22 mouse cellular contexts compared by ENCODE assay signal in the genomic region with DNA sequence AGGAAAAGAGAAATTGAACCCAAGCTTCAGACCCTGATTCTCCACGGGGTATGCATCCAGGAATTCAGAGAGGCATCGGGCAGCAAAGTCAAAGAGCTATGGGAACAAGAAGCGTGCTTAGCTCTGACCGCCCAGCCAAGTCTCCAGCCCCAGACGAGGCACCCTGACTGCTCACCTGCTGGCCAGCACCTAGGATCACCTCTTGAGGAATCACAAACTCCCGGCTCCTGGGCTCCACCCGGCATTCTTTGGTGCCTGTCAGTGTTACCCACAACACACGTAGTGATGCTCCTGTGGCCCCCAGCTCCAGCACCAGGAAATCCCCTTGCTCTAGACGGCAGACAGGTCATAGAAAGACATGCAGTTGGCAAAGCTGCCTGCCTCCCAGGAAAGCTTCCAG.
"Had no signal": no experiment of that assay in that cellular context is flagged by ENCODE, and none has a peak within 500 bp of the region (broad histone marks: within the 10 kb centered on the region; RNA-seq: fewer than 3 reads in every experiment).

No protein-coding gene starts in this region.

- H3K9me3 ChIP-seq: limb, embryonic 10.5 days; limb, embryonic 13.5 days; liver, embryonic 12.5 days; liver, embryonic 15.5 days; lung, embryonic 15.5 days; megakaryocyte, embryonic 14.5 days; midbrain, embryonic 12.5 days; midbrain, embryonic 15.5 days had no signal

- H3K36me3 ChIP-seq: limb, embryonic 10.5 days; limb, embryonic 13.5 days; liver, embryonic 12.5 days; liver, embryonic 15.5 days; lung, embryonic 15.5 days; midbrain, embryonic 12.5 days; midbrain, embryonic 15.5 days had no signal

- DNase-seq: kidney, adult 18-20 months; kidney, adult 9 months; kidney, postnatal 14 days; kidney, postnatal 4 days; liver; lung, adult 18-20 months; lung, postnatal 10 days; lung, postnatal 36 days; right cerebral cortex, adult 18-20 months; right cerebral cortex, postnatal 14 days; right cerebral cortex, postnatal 4 days; thymus, adult 18-20 months; thymus, postnatal 36 days had no signal

- H3K27ac ChIP-seq: limb, embryonic 10.5 days; limb, embryonic 13.5 days; liver, embryonic 12.5 days; liver, embryonic 15.5 days; lung, embryonic 15.5 days; midbrain, embryonic 12.5 days; midbrain, embryonic 15.5 days; stomach, postnatal 0 days had no signal

- ATAC-seq: liver, embryonic 12.5 days; midbrain, embryonic 15.5 days had no signal

- H3K4me1 ChIP-seq: liver, embryonic 12.5 days; liver, embryonic 15.5 days had no signal

- H3K9ac ChIP-seq: limb, embryonic 13.5 days; liver, embryonic 12.5 days; liver, embryonic 15.5 days; lung, embryonic 15.5 days; midbrain, embryonic 12.5 days; midbrain, embryonic 15.5 days had no signal

- H3K27me3 ChIP-seq: liver, embryonic 15.5 days; lung, embryonic 15.5 days; midbrain, embryonic 15.5 days had no signal

- H3K4me3 ChIP-seq: limb, embryonic 10.5 days; limb, embryonic 13.5 days; liver, embryonic 12.5 days; liver, embryonic 15.5 days; lung, embryonic 15.5 days; megakaryocyte, embryonic 14.5 days; midbrain, embryonic 12.5 days; midbrain, embryonic 15.5 days had no signal

- H3K4me2 ChIP-seq: limb, embryonic 13.5 days; liver, embryonic 12.5 days; liver, embryonic 15.5 days; lung, embryonic 15.5 days; midbrain, embryonic 12.5 days; midbrain, embryonic 15.5 days had no signal
